Mouse (Mus musculus): Measurements from ENCODE around the gene Gramd2. TPM values are rescaled to one million over a fixed set of nuclear protein-coding genes. Genes with fewer than 3 reads are reported as not detected.
A peak's percentile ranks its signal among the peaks of the same experiment; 100 is the strongest.

The Gramd2 gene
- polyA plus RNA-seq, 1 experiment from 2014 or later, result 3.5 TPM

DNA sequence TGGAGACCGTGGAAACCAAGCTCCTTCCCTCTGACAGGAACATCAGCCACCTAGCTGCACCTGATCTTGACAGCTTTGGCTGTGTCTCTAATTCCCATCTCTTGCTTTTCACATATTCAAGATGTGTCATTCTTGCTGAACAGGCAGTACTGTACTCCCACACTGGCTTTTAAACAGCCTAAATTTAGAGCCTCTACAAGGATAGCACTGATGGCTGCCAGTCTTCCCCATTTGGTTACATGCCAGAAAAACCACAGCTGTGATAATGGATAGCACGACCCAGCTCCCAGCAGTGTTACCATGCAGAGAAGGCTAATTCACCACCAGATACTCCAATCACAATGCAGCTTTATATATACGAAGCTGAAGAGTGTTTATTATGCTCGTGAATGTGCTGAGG lies 12.7 kb upstream of the Gramd2 start:
- CTCF ChIA-PET, result interaction anchor here (0.9 to 2.3 kb wide), 2 partner anchors 9 to 24 kb away, joined by 3 to 14 read pairs; no protein-coding TSS in a partner anchor
- TF ChIP-seq CTCF (IDR thresholded peaks at IDR 0.05), result no peak
- DNase-seq (ENCODE audit: low read depth, low spot score), result no peak
- POLR2A ChIA-PET, result interaction anchor here (1.1 to 1.5 kb wide), 3 partner anchors 9 to 17 kb away, joined by 4 to 6 read pairs (median 5); partner anchors contain the start of gene Pkm
- no peaks in the 10 kb centered on the region for H3K27me3 ChIP-seq
- no peak for ATAC-seq
- in situ Hi-C loops (cut with MboI; ENCODE audit: low pct_unique_long_range_greater_than_20kb), result no loop called here

DNA sequence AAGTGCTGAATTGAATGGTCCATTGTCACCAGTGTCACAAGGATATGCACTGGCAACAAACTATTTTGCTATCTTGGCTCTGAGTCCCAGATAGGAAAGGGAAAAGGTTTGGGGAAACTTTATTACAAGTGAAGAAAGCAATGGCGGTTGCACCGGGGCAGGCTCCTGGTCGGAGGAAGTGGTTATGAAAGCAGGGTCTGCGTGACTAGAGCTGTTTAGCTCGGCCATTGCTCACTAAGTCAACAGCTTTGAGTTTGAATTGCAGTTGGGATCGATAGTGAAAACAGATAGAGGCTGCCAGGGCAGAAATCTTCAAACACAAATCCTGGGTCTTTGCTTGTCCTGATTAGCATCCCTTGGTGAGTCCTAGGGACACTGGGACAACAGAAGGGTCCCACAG lies 12.0 kb upstream of the Gramd2 start:
- POLR2A ChIA-PET, result interaction anchor here (1.5 kb wide), 1 partner anchor 10 kb away, joined by 6 read pairs; no protein-coding TSS in a partner anchor
- in situ Hi-C loops (cut with MboI; ENCODE audit: low pct_unique_long_range_greater_than_20kb), result no loop called here
- no peak for ATAC-seq
- no peak for DNase-seq (ENCODE audit: low read depth, low spot score)
- TF ChIP-seq CTCF (IDR thresholded peaks at IDR 0.05), result no peak
- H3K27me3 ChIP-seq, result no peaks in the 10 kb centered on the region
- CTCF ChIA-PET, result interaction anchor here (2.3 kb wide), 1 partner anchor 9 kb away, joined by 14 read pairs; no protein-coding TSS in a partner anchor

DNA sequence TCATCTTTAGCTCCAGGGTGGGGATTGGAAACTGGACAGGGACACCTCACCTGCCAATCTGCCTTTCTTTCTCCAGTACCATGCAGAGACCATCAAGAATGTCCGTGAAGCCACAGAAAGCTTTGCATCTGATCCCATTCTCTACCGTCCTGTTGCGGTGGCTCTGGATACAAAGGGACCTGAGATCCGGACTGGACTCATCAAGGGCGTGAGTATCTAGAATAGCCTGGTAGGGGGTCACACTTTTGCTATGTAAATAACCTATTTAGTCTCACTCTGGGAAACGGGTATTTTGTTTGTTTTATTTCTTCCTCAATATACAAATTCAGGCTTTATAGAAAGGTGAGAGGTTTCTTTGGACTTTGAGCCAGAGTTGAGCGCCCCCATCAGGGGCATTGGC lies 11.5 kb upstream of the Gramd2 start:
- H3K27me3 ChIP-seq, result no peaks in the 10 kb centered on the region
- ATAC-seq (no peak), DNase-seq (ENCODE audit: low read depth, low spot score) (no peak)
- TF ChIP-seq CTCF (IDR thresholded peaks at IDR 0.05), result no peak
- in situ Hi-C loops (cut with MboI; ENCODE audit: low pct_unique_long_range_greater_than_20kb), result no loop called here
- CTCF ChIA-PET, result no interaction called here
- POLR2A ChIA-PET, result no interaction called here

DNA sequence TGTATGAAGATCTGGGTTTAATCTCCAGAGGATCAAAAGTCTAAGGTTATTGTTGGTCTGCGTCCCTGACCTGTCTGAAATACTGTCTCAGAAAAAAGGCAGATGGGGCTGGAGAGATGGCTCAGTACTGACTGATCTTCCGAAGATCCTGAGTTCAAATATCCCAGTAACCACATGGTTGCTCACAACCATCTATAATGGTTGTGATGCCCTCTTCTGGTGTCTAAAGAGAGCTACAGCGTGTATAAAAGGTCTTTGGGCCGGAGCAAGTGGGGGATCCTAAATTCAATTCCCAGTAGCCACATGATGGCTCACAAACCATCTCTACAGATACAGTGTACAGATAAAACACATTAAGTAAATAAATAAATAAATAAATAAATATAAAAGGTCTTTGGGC lies 10.8 kb upstream of the Gramd2 start:
- peak; percentile 46 for TF ChIP-seq CTCF (IDR thresholded peaks at IDR 0.05)
- ATAC-seq (no peak), DNase-seq (ENCODE audit: low read depth, low spot score) (no peak)
- POLR2A ChIA-PET, result no interaction called here
- H3K27me3 ChIP-seq, result no peaks in the 10 kb centered on the region
- in situ Hi-C loops (cut with MboI; ENCODE audit: low pct_unique_long_range_greater_than_20kb), result no loop called here
- CTCF ChIA-PET, result interaction anchor here (1.0 kb wide), 1 partner anchor 13 kb away, joined by 3 read pairs; the partner anchor contains the start of gene Pkm

DNA sequence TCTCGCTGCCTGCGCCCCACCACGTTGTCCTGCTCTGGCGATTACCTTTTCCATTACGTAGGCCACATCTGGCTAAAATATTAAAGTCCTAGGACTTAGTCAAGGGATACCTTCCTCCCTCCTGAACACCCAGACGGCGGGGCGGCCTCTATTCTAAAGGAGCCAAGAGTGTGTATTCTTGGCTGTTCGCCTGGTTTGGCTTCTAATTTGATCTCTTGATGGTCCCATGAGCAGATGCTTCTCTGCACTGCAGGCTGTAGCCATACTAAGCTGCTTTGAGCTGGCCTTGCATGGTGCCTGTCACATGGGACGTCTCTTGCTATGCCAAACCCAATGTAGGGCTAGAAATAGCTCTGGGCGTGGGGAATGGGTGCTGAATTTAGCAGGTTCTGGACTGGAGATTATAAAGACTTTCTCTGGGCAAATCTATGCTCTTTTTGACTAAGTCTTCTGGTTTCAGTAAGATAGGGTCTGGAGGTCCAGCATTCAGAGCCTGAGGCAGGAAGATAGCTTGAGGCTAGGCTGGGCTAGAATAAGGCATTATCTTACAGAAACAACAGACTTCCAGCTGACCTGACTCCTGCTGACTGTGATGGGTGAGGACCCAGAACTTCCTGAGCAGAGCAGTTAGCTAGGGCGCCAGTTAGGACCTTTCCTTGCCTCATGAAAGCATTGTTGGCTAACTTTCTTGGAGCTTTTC lies 7.6 kb upstream of the Gramd2 start:
- ChIA-PET CTCF (interaction anchor here (0.9 to 2.3 kb wide), 4 partner anchors 10 to 54 kb away, joined by 3 to 5 read pairs (median 4); no protein-coding TSS in a partner anchor), POLR2A (interaction anchor here (1.0 to 1.5 kb wide), 3 partner anchors 9 to 20 kb away, joined by 3 read pairs; no protein-coding TSS in a partner anchor)
- H3K27me3 ChIP-seq, result no peaks in the 10 kb centered on the region
- DNase-seq (ENCODE audit: low read depth, low spot score) (no peak), ATAC-seq (no peak)
- in situ Hi-C loops (cut with MboI; ENCODE audit: low pct_unique_long_range_greater_than_20kb), result no loop called here
- no peak for TF ChIP-seq CTCF (IDR thresholded peaks at IDR 0.05)

DNA sequence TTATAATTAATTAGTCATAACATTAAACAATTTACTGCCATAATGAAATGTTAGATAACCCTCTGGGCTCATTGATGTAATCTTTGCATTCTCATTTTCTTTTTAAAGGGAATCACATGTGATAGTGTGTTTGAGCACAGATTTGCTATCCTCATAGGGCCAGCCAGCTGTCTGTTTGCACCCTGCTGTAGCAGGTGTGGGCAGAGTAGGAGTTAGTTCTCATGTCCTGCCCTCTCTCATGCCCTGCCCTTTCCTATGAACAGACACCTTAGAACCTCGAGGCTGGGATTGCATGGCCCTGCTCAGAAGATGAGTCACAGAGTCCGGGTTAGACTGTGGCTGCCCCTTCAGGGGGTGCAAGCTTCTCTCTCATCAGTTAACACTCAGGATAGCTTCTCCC lies 6.5 kb upstream of the Gramd2 start:
- no peak for ATAC-seq
- CTCF ChIA-PET, result interaction anchor here (0.9 to 2.3 kb wide), 4 partner anchors 10 to 43 kb away, joined by 3 to 5 read pairs (median 3); no protein-coding TSS in a partner anchor
- in situ Hi-C loops (cut with MboI; ENCODE audit: low pct_unique_long_range_greater_than_20kb), result no loop called here
- no peak for TF ChIP-seq CTCF (IDR thresholded peaks at IDR 0.05)
- no peaks in the 10 kb centered on the region for H3K27me3 ChIP-seq
- POLR2A ChIA-PET, result interaction anchor here (0.6 to 1.5 kb wide), 4 partner anchors 8 to 22 kb away, joined by 3 to 5 read pairs (median 4); no protein-coding TSS in a partner anchor
- no peak for DNase-seq (ENCODE audit: low read depth, low spot score)

DNA sequence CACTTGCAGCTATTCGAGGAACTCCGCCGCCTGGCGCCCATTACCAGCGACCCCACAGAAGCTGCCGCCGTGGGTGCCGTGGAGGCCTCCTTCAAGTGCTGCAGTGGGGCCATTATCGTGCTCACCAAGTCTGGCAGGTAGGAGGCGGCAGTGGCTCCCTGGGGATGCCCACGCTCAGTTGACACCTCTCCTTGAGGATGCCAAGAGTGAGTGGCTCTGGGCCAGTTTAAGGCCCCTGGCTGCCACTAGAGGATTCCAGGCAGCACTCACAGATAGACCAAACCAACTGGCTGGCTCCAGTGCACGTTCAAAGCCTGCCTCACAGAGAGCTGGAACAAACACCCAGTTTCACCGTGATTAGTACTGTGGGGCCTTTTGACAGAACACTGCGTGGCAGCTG lies 4.3 kb upstream of the Gramd2 start:
- DNase-seq (ENCODE audit: low read depth, low spot score) (no peak), ATAC-seq (no peak)
- no peak for TF ChIP-seq CTCF (IDR thresholded peaks at IDR 0.05)
- ChIA-PET POLR2A (interaction anchor here (1.0 kb wide), 1 partner anchor 9 kb away, joined by 3 read pairs; no protein-coding TSS in a partner anchor), CTCF (interaction anchor here (2.3 to 3.3 kb wide), 2 partner anchors 9 to 16 kb away, joined by 7 to 14 read pairs; no protein-coding TSS in a partner anchor)
- H3K27me3 ChIP-seq, result no peaks in the 10 kb centered on the region
- in situ Hi-C loops (cut with MboI; ENCODE audit: low pct_unique_long_range_greater_than_20kb), result no loop called here

DNA sequence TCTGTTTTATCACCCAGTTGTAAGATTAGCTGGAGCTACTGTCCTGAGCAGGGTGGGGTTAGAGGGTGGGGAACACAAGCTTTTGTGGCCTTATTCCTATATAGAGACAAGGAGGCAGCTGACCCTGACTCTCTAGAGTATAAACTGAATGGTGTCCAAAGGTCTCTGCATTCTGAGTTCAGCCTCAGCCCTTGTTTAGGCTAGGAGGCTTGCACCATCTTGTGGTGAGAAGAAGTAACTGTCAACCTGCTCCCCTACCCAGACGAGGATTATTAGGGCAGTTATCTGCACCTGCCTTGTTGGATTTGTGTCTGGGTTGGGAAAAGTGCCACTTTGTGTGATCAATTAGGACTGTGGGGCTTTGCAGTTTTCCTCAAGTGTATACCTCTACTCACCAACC lies 1.6 kb upstream of the Gramd2 start:
- ChIA-PET CTCF (interaction anchor here (1.1 to 3.3 kb wide), 2 partner anchors 11 to 19 kb away, joined by 4 to 14 read pairs; no protein-coding TSS in a partner anchor), POLR2A (interaction anchor here (0.5 kb wide), 1 partner anchor 1869 kb away, joined by 3 read pairs; no protein-coding TSS in a partner anchor)
- DNase-seq (ENCODE audit: low read depth, low spot score), result no peak
- no peaks in the 10 kb centered on the region for H3K27me3 ChIP-seq
- in situ Hi-C loops (cut with MboI; ENCODE audit: low pct_unique_long_range_greater_than_20kb), result no loop called here
- peak; percentile 58 for TF ChIP-seq CTCF (IDR thresholded peaks at IDR 0.05)
- ATAC-seq, result no peak

DNA sequence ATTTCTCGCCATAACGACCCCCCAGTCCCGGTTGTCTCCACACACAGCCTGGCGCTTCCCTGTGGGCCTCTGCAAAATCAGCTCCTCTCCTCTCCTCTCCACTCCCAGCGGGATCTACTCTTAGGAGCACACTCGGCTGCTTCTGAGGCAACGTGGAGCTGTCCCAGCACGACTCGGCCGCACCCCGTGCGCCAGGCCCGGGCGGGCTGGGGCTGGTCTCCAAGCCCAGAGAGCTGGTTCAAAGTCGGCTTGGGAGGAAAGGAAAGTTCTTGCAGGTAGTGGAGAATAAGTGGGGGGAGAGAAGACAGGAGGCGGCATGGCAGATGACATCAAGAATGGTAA lies 561 bp downstream of the Gramd2 start:
- CTCF ChIA-PET, result no interaction called here
- no peak for ATAC-seq
- no peaks in the 10 kb centered on the region for H3K27me3 ChIP-seq
- no peak for TF ChIP-seq CTCF (IDR thresholded peaks at IDR 0.05)
- POLR2A ChIA-PET, result no interaction called here
- in situ Hi-C loops (cut with MboI; ENCODE audit: low pct_unique_long_range_greater_than_20kb), result no loop called here
- no peak for DNase-seq (ENCODE audit: low read depth, low spot score)

DNA sequence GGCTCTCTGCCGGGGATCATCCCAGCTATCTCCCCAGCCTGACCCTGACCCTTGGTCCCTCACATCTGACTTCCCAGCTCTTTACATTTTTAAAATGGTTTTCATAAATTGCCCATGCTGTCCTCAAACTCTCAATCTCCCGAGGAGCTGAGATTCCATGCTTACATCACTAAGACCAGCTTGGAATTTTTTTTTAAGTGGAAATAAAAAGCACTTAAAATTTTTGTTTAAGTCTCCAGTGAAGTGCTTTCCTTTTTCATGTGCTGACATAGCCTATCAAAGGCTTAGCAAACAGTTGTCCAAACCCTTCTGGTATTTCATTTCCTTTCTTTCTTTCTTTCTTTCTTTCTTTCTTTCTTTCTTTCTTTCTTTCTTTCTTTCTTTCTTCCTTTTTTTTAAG lies 4.1 kb downstream of the Gramd2 start:
- ChIA-PET POLR2A (interaction anchor here (1.0 to 1.6 kb wide), 2 partner anchors 8 to 18 kb away, joined by 3 to 4 read pairs; no protein-coding TSS in a partner anchor), CTCF (interaction anchor here (1.6 kb wide), 1 partner anchor 11 kb away, joined by 5 read pairs; no protein-coding TSS in a partner anchor)
- DNase-seq (ENCODE audit: low read depth, low spot score) (no peak), ATAC-seq (no peak)
- in situ Hi-C loops (cut with MboI; ENCODE audit: low pct_unique_long_range_greater_than_20kb), result no loop called here
- no peaks in the 10 kb centered on the region for H3K27me3 ChIP-seq
- TF ChIP-seq CTCF (IDR thresholded peaks at IDR 0.05), result no peak

DNA sequence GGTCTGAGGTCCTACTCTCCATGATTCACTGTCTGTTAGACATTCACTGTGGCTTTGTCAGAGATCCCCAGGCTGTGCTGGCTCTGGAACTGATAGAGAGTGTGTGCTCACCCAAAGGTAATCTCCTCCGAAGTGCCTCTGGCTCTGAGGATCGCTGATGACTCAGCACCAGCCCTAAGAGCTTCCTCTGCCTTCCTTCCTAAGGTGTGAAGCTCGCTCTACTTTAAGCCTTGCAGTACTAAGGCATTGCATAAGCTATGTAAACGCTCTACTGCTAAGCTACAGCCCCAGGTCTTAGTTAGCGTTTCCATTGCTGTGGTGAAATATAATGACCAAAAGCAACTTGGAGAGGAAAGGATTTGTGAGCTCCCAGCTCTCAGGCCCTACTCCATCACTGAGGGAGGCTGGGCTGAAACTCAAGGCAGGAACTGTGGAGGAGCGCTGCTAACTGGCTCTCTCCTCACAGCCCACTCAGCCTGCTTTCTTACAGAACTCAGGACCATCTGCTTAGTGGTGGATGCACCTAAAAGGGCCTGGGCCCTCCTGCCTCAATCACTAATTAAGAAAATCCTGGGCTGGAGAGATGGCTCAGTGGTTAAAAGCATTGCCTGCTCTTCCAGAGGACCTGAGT lies 7.6 kb downstream of the Gramd2 start:
- peak; percentile 77 for DNase-seq (ENCODE audit: low read depth, low spot score)
- ChIA-PET CTCF (no interaction called here), POLR2A (no interaction called here)
- peak; percentile 80 for ATAC-seq
- no peaks in the 10 kb centered on the region for H3K27me3 ChIP-seq
- in situ Hi-C loops (cut with MboI; ENCODE audit: low pct_unique_long_range_greater_than_20kb), result no loop called here
- TF ChIP-seq CTCF (IDR thresholded peaks at IDR 0.05), result no peak

Measured in Patski (cell line).